Mouse (Mus musculus) embryo, embryonic 10 days (tissue): ENCODE measurements at regions not wholly inside any gene's neighbourhood (a gene's known extent, or its start where the extent isn't known, plus 50 kb on each side); places are given as distances from the start of the nearest gene placed in this dataset.

Source experiments
- DNase-seq: peaks from one replicate; pipeline ENCODE4 v3.0.0-alpha.2; 2015; ENCODE audit warnings: low spot score

GRCm38 (mm10) chr3:144012173-144012572, 192.8 kb downstream of the Lmo4 start:
- no peak for DNase-seq

GRCm38 (mm10) chr3:144011456-144012025, 193.5 kb downstream of the Lmo4 start:
- DNase-seq: peak; percentile 72

GRCm38 (mm10) chr3:144010558-144010957, 194.5 kb downstream of the Lmo4 start:
- DNase-seq: peak; percentile 9

GRCm38 (mm10) chr3:144007111-144007619, 197.9 kb downstream of the Lmo4 start:
- DNase-seq: no peak

GRCm38 (mm10) chr3:143997909-143998308, 207.1 kb downstream of the Lmo4 start:
- no peak for DNase-seq

- DNase-seq: no peak
Observed at GRCm38 (mm10) chr3:143995045-143995444, 210.0 kb downstream of the Lmo4 start.

GRCm38 (mm10) chr3:143988991-143989390, 216.0 kb downstream of the Lmo4 start:
- no peak for DNase-seq

GRCm38 (mm10) chr3:143988037-143988436, 217.0 kb downstream of the Lmo4 start:
- DNase-seq: no peak

- DNase-seq: no peak
Observed at GRCm38 (mm10) chr3:143986798-143987197, 218.2 kb downstream of the Lmo4 start.

GRCm38 (mm10) chr3:143986200-143986506, 218.9 kb downstream of the Lmo4 start:
- no peak for DNase-seq

- no peak for DNase-seq
Observed at GRCm38 (mm10) chr3:143985349-143986199, 219.4 kb downstream of the Lmo4 start.

- DNase-seq: no peak
Observed at GRCm38 (mm10) chr3:143978703-143979102, 226.3 kb downstream of the Lmo4 start.

GRCm38 (mm10) chr3:143977886-143978447, 227.1 kb downstream of the Lmo4 start:
- DNase-seq: no peak

GRCm38 (mm10) chr3:143973582-143973981, 231.4 kb downstream of the Lmo4 start:
- no peak for DNase-seq

- no peak for DNase-seq
Observed at GRCm38 (mm10) chr3:143972351-143972750, 232.7 kb downstream of the Lmo4 start.

- no peak for DNase-seq
Observed at GRCm38 (mm10) chr3:143970771-143971170, 234.2 kb downstream of the Lmo4 start.

GRCm38 (mm10) chr3:143955508-143955907, 249.5 kb downstream of the Lmo4 start:
- DNase-seq: no peak

GRCm38 (mm10) chr3:143954822-143955221, 250.2 kb downstream of the Lmo4 start:
- no peak for DNase-seq

GRCm38 (mm10) chr3:143952289-143952688, 252.7 kb downstream of the Lmo4 start:
- no peak for DNase-seq

- DNase-seq: peak; percentile 53
Observed at GRCm38 (mm10) chr3:143949656-143950055, 255.4 kb downstream of the Lmo4 start.

GRCm38 (mm10) chr3:143949026-143949637, 255.9 kb downstream of the Lmo4 start:
- peak; percentile 23 for DNase-seq

- no peak for DNase-seq
Observed at GRCm38 (mm10) chr3:143947938-143948267, 257.1 kb downstream of the Lmo4 start.
